Mouse (Mus musculus): ENCODE data around the gene Hist1h1a. TPM values are rescaled to one million over a fixed set of nuclear protein-coding genes. Genes with fewer than 3 reads are reported as not detected.
"Not testable (repeated sequence)": the region's sequence is repeated elsewhere in the genome, so short reads cannot be mapped to it uniquely, and the experiment has no call there.

Gene Hist1h1a
- polyA plus RNA-seq, 1 experiment from 2014 or later: 2.1 TPM

DNA sequence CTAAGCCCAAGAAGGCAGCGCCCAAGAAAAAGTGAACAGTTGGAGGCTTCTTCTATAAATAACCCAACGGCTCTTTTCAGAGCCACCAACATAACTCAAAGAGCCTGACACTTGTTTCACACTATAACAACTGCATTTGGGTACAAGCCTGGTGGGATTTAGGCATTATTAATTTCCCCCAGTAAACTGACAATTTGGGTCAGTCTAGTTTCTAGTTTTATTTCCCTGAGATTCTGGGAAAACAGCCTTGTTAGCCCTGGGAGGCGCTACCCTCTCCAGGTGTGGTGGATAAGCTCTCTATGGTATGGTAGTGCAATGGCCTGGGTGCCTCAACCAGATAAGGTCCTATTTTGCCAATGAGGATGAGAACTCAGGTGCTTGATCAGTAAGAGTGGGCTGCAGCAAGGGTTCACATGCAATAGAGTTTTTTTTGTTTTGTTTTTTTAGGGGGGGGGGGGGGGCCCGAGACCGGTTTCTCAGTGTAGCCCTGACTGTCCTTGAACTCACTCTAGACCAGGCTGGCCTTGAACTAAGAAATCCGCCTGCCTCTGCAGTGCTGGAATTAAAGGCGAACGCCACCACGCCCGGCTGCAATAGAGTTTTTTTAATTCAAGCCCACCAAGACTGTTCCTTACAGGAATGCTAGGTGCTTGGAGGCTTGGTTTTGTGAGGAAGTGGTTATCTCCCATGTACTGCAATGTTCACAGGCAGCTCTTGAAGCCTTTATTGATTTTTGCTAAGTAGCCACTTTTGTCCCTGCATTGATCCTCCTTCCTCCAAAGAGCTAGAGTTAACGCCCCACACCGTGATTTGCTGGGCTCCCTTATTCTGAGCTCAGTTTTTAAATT, 1.1 kb downstream of the Hist1h1a start:
- H3K4me3 ChIP-seq (ENCODE audit: low read length): peak overlapping the region; percentile 57
- no peaks in the 10 kb centered on the region for H3K27me3 ChIP-seq (ENCODE audit: control insufficient read depth, insufficient read depth, low read depth, low read length)
- no peak for ATAC-seq (ENCODE audit: low read depth)
- H3K9me3 ChIP-seq (ENCODE audit: control insufficient read depth, low read length): no peaks in the 10 kb centered on the region
- H3K4me1 ChIP-seq (replicated peaks; ENCODE audit: control insufficient read depth, insufficient read depth, low read length): peaks cover 18% of the 10 kb centered on the region
- no peaks in the 10 kb centered on the region for H3K36me3 ChIP-seq (ENCODE audit: control insufficient read depth, insufficient read depth, low read length)
- peak overlapping the region; percentile 77 for H3K4me2 ChIP-seq (ENCODE audit: low read depth, low read length)
- 30% methylated on average over 12 of the region's 12 CpGs for WGBS
- H3K9ac ChIP-seq (ENCODE audit: low read length): peak overlapping the region; percentile 74
- H3K27ac ChIP-seq (ENCODE audit: low read length): peak overlapping the region; percentile 95

DNA sequence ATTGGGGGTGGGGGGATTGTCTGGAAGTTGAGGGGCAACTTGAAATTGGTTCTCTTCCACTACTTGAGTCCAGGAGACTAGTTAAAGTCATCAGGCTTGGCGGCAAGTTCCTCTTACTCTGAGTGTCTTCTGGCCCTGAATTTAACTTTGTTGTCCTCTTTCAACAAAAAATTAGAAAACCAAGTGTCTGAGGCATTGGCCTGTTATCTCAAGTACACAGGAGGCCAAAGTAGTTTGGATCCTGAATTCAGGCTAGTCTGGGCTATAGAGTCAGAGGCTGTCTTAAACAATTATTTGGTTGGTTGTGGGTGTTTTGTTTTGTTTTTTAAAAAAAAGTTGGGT, 1.7 kb downstream of the Hist1h1a start:
- H3K27me3 ChIP-seq (ENCODE audit: control insufficient read depth, insufficient read depth, low read depth, low read length): no peaks in the 10 kb centered on the region
- H3K27ac ChIP-seq (ENCODE audit: low read length): peak overlapping the region; percentile 33; the same call in 1 of the 2 replicates
- H3K4me2 ChIP-seq (ENCODE audit: low read depth, low read length): no peak overlapping the region
- peaks cover 14% of the 10 kb centered on the region for H3K4me1 ChIP-seq (replicated peaks; ENCODE audit: control insufficient read depth, insufficient read depth, low read length)
- H3K9me3 ChIP-seq (ENCODE audit: control insufficient read depth, low read length): no peaks in the 10 kb centered on the region
- H3K36me3 ChIP-seq (ENCODE audit: control insufficient read depth, insufficient read depth, low read length): no peaks in the 10 kb centered on the region
- H3K4me3 ChIP-seq (ENCODE audit: low read length): no peak overlapping the region
- H3K9ac ChIP-seq (ENCODE audit: low read length): no peak overlapping the region
- 33% methylated on average over 1 of the region's 1 CpGs for WGBS
- no peak for ATAC-seq (ENCODE audit: low read depth)

DNA sequence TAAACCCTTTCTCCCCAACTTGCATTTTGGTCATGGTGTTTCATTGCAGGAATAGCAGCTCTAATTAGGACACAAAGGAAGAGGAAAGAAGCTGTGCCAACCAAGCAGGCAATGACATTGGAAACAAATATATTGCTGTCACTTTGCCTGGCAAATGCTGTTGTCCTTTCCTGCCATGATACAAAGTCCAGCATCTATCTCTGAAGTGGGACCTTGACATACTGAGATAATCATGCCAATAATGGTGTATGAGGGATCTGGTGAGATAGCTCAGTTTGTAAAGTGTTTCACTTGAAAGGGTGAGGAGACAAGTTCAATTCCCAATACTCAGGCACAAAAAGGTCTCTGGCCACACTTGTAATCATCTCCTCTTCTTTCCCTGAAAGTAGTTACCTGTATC, 3.3 kb downstream of the Hist1h1a start:
- Histone ChIP-seq H3K9me3 (ENCODE audit: control insufficient read depth, low read length) (no peaks in the 10 kb centered on the region), H3K27ac (ENCODE audit: low read length) (no peak overlapping the region), H3K4me3 (ENCODE audit: low read length) (no peak overlapping the region), H3K4me1 (replicated peaks; ENCODE audit: control insufficient read depth, insufficient read depth, low read length) (peaks cover 10% of the 10 kb centered on the region), H3K9ac (ENCODE audit: low read length) (no peak overlapping the region), H3K4me2 (ENCODE audit: low read depth, low read length) (no peak overlapping the region), H3K36me3 (ENCODE audit: control insufficient read depth, insufficient read depth, low read length) (no peaks in the 10 kb centered on the region), H3K27me3 (ENCODE audit: control insufficient read depth, insufficient read depth, low read depth, low read length) (no peaks in the 10 kb centered on the region)
- ATAC-seq (ENCODE audit: low read depth): no peak

DNA sequence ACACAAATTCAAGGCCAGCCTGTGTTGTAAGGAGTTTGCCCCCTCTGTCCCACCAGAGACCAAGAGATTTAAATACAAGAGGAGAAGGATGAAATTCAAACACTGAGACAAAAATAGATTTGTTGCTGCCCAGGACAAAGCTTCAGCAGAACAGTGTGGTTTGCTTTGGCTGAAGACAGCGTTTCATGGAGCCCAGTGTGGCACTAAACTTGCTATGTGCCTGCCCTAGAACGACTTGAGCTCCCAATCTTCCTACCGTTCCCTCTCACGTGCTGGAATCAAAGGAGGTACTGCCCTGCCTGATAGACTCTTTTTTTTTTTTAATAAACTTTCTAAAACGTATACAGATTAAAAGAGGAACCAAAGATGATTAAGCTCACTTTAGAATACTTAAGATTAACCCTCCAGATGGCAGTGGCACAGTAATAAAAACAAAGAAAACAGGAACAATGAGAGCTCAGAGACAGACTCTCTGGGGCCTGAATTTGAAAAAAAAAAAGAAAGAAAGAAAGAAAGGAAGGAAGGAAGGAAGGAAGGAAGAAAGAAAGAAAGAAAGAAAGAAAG, 5.5 kb downstream of the Hist1h1a start:
- Histone ChIP-seq H3K9me3 (ENCODE audit: control insufficient read depth, low read length) (no peaks in the 10 kb centered on the region), H3K4me2 (ENCODE audit: low read depth, low read length) (no peak overlapping the region), H3K4me1 (replicated peaks; ENCODE audit: control insufficient read depth, insufficient read depth, low read length) (peaks cover 12% of the 10 kb centered on the region), H3K27me3 (ENCODE audit: control insufficient read depth, insufficient read depth, low read depth, low read length) (no peaks in the 10 kb centered on the region), H3K9ac (ENCODE audit: low read length) (no peak overlapping the region), H3K27ac (ENCODE audit: low read length) (no peak overlapping the region), H3K36me3 (ENCODE audit: control insufficient read depth, insufficient read depth, low read length) (no peaks in the 10 kb centered on the region), H3K4me3 (ENCODE audit: low read length) (no peak overlapping the region)
- WGBS: 39% methylated on average over 5 of the region's 5 CpGs
- ATAC-seq (ENCODE audit: low read depth): no peak

DNA sequence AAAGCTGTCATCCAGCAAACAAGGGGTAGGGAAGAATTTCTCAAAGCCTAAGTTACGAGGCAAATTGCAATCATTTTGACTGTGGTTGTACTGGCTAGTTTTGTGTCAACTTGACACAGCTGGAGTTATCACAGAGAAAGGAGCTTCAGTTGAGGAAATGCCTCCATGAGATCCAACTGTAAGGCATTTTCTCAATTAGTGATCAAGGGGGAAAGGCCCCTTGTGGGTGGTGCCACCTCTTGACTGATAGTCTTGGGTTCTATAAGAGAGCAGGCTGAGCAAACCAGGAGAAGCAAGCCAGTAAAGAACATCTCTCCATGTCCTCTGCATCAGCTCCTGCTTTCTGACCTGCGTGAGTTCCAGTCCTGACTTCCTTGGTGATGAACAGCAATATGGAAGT, 6.1 kb downstream of the Hist1h1a start, which contains the start of gene Trim38:
TSS of gene Trim38 (plus strand) at position 301 of the 400 bp plus-strand sequence.
- H3K36me3 ChIP-seq (ENCODE audit: control insufficient read depth, insufficient read depth, low read length); H3K4me2 ChIP-seq (ENCODE audit: low read depth, low read length); H3K27ac ChIP-seq (ENCODE audit: low read length); H3K27me3 ChIP-seq (ENCODE audit: control insufficient read depth, insufficient read depth, low read depth, low read length); ATAC-seq (ENCODE audit: low read depth); H3K4me3 ChIP-seq (ENCODE audit: low read length); H3K4me1 ChIP-seq (replicated peaks; ENCODE audit: control insufficient read depth, insufficient read depth, low read length); H3K9me3 ChIP-seq (ENCODE audit: control insufficient read depth, low read length); H3K9ac ChIP-seq (ENCODE audit: low read length): not testable (repeated sequence)
- 79% methylated on average over 2 of the region's 2 CpGs for WGBS

DNA sequence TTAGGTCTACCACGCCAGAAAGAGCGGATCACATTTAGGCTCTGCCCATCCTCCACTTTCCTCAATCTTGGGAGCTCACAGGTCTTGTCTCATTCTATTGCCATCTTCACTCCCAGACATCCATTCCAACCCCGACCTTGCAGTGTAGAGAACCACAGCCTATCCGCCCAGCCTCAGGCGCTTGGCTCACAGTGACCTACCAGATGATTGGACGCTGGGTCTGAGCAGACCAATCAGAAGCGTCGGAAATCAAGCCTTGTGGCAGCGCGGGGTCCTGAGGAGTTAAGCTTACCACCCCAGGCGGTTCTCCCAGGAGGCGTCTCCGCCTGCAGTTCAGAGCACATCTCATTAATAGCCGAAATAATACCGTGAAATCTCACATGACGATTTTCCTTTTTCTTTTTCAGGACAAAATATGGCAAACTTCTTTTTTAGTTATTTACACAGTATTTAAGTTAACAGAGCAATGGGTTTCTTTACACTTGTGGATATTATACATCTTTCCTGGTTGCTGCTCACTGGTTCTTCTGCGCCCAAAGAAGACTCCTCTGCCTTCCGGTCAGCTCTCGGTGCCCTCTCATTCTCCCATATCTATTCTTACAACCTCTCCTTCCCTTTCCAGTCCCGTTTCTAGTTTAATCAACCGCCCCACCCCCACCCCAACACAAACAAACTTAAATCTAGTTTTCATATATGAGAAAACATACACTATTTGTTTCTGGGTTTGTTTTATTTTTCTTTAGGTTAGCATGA, 9.3 kb downstream of the Hist1h1a start:
- WGBS: 22% methylated on average over 21 of the region's 21 CpGs
- no peak overlapping the region for H3K9ac ChIP-seq (ENCODE audit: low read length)

DNA sequence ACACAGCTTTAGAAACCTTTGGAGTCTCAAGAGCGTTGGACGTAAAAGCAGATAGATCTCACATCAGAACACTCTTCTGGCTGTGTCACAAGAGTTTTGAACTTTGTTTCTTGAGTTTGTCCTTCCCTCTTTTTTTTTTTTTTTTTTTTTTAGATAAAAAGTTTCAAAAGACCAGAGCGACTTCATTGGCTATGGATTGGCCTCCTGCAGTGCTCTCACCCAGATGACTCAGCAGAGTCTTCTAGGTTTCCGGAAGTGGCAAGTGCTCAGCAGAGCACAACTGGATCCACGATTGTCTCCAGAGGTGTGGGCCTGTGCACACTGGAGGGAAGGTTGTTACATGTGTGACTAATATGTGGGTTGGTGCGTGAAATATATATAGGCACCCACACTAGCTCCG, 14.9 kb downstream of the Hist1h1a start:
- Histone ChIP-seq H3K4me1 (replicated peaks; ENCODE audit: control insufficient read depth, insufficient read depth, low read length) (no peaks in the 10 kb centered on the region), H3K9ac (ENCODE audit: low read length) (no peak overlapping the region), H3K36me3 (ENCODE audit: control insufficient read depth, insufficient read depth, low read length) (no peaks in the 10 kb centered on the region), H3K27ac (ENCODE audit: low read length) (no peak overlapping the region), H3K4me2 (ENCODE audit: low read depth, low read length) (no peak overlapping the region), H3K4me3 (ENCODE audit: low read length) (no peak overlapping the region), H3K27me3 (ENCODE audit: control insufficient read depth, insufficient read depth, low read depth, low read length) (no peaks in the 10 kb centered on the region), H3K9me3 (ENCODE audit: control insufficient read depth, low read length) (no peaks in the 10 kb centered on the region)
- 89% methylated on average over 7 of the region's 7 CpGs for WGBS
- ATAC-seq (ENCODE audit: low read depth): no peak

More for the DNA sequence above, 9.3 kb downstream of the Hist1h1a start:
- 0 out of 2 replicates have a peak overlapping the region, but pooled peaks have one; percentile 1 for H3K4me3 ChIP-seq (ENCODE audit: low read length)
- no peak overlapping the region for H3K27ac ChIP-seq (ENCODE audit: low read length)
- peak overlapping the region; percentile 43 for H3K4me2 ChIP-seq (ENCODE audit: low read depth, low read length)
- no peaks in the 10 kb centered on the region for H3K27me3 ChIP-seq (ENCODE audit: control insufficient read depth, insufficient read depth, low read depth, low read length)
- H3K4me1 ChIP-seq (replicated peaks; ENCODE audit: control insufficient read depth, insufficient read depth, low read length): 0 out of 2 replicates have a peak, but pooled peaks cover 3% of the 10 kb centered on the region
- ATAC-seq (ENCODE audit: low read depth): peak; percentile 95
- H3K36me3 ChIP-seq (ENCODE audit: control insufficient read depth, insufficient read depth, low read length): no peaks in the 10 kb centered on the region
- H3K9me3 ChIP-seq (ENCODE audit: control insufficient read depth, low read length): no peaks in the 10 kb centered on the region

DNA sequence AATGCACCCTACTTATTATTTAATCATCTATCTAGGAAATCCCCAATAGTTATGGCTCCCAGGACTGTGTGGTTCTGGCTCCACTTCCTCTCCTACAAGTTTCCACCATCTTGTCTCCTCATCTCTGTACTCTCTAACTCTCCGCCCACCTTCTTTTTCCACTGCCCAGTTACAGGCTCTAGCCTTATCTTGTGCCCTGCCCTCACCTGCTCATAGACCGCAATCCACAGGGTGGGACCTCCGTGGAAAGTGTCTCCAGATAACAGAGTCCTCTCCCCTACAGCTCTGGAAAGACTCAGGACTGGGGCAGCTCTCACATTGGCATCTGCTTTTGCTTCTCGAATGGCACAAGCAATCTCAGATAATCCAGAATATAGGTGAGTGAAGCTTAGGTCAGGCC, 15.6 kb downstream of the Hist1h1a start:
- Histone ChIP-seq H3K27ac (ENCODE audit: low read length) (no peak overlapping the region), H3K4me2 (ENCODE audit: low read depth, low read length) (no peak overlapping the region), H3K4me3 (ENCODE audit: low read length) (no peak overlapping the region), H3K9ac (ENCODE audit: low read length) (no peak overlapping the region), H3K27me3 (ENCODE audit: control insufficient read depth, insufficient read depth, low read depth, low read length) (no peaks in the 10 kb centered on the region), H3K36me3 (ENCODE audit: control insufficient read depth, insufficient read depth, low read length) (no peaks in the 10 kb centered on the region), H3K4me1 (replicated peaks; ENCODE audit: control insufficient read depth, insufficient read depth, low read length) (no peaks in the 10 kb centered on the region), H3K9me3 (ENCODE audit: control insufficient read depth, low read length) (no peaks in the 10 kb centered on the region)
- no peak for ATAC-seq (ENCODE audit: low read depth)
- 65% methylated on average over 4 of the region's 4 CpGs for WGBS

DNA sequence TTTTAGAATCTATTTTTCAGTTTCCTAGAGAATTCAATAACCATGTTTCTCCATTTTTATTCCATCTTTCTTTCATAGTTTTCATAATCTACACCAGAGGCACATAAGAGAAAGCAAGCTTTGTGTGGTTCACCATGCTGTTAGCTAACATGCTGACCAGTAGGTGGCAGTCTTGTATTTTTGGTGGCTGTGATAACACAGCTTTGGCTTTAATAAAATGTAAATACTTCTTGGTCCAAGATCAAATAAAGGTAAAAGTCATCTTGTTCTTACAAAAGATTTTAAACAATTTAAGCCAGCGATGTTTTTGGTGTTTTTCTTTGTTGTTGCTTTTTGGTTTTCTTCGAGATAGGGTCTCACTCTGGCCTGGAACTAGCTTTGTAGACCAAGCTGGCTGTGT, 29.1 kb downstream of the Hist1h1a start:
- ATAC-seq (ENCODE audit: low read depth): no peak
- H3K27me3 ChIP-seq (ENCODE audit: control insufficient read depth, insufficient read depth, low read depth, low read length): no peaks in the 10 kb centered on the region
- H3K9ac ChIP-seq (ENCODE audit: low read length): no peak overlapping the region
- H3K4me3 ChIP-seq (ENCODE audit: low read length): no peak overlapping the region
- no peaks in the 10 kb centered on the region for H3K4me1 ChIP-seq (replicated peaks; ENCODE audit: control insufficient read depth, insufficient read depth, low read length)
- H3K4me2 ChIP-seq (ENCODE audit: low read depth, low read length): no peak overlapping the region
- H3K9me3 ChIP-seq (ENCODE audit: control insufficient read depth, low read length): no peaks in the 10 kb centered on the region
- WGBS: 24% methylated on average over 2 of the region's 2 CpGs
- no peak overlapping the region for H3K27ac ChIP-seq (ENCODE audit: low read length)
- H3K36me3 ChIP-seq (ENCODE audit: control insufficient read depth, insufficient read depth, low read length): no peaks in the 10 kb centered on the region
